ENCODE assay signal across 13 mouse cellular contexts in genomic region chr9:103480044-103480576, GRCm38 (mm10). TPM values are rescaled to one million over a fixed set of nuclear protein-coding genes. Genes with fewer than 3 reads are reported as not detected.
DNase-seq lines count a peak whose midpoint lies in the region; ATAC-seq and TF ChIP-seq lines count a peak whose summit lies in the region.
"Had no signal": no experiment of that assay in that cellular context is flagged by ENCODE, and none has a peak within 500 bp of the region (broad histone marks: within the 10 kb centered on the region; RNA-seq: fewer than 3 reads in every experiment).

Gene Bfsp2, minus strand, starts transcription at chr9:103480420.

- H3K36me3 ChIP-seq in forebrain, embryonic 14.5 days (ENCODE audit: control insufficient read depth, insufficient read depth, low read length): no peaks in the 10 kb centered on the region
- H3K36me3 ChIP-seq in limb, embryonic 11.5 days (ENCODE audit: control insufficient read depth, insufficient read depth, low read length): no peaks in the 10 kb centered on the region
- H3K36me3 ChIP-seq: hindbrain, embryonic 15.5 days; liver, embryonic 12.5 days had no signal

- no peak within 1 kb of the TSS for H3K9ac ChIP-seq in forebrain, embryonic 14.5 days (ENCODE audit: low read length)
- no peak within 1 kb of the TSS for H3K9ac ChIP-seq in limb, embryonic 11.5 days (ENCODE audit: low read length)
- H3K9ac ChIP-seq: hindbrain, embryonic 15.5 days; liver, embryonic 12.5 days had no signal

- no peaks in the 10 kb centered on the region for H3K27me3 ChIP-seq in forebrain, embryonic 14.5 days (replicated peaks; ENCODE audit: control insufficient read depth, insufficient read depth, low read length)
- H3K27me3 ChIP-seq in limb, embryonic 11.5 days (ENCODE audit: control insufficient read depth, insufficient read depth, low read length): no peaks in the 10 kb centered on the region
- H3K27me3 ChIP-seq: liver, embryonic 12.5 days had no signal

- WGBS in forebrain, embryonic 14.5 days: 60% methylated on average over 9 of the region's 9 CpGs
- WGBS in limb, embryonic 11.5 days: 82% methylated on average over 9 of the region's 9 CpGs

- ATAC-seq in forebrain, embryonic 14.5 days: no peak
- no peak for ATAC-seq in limb, embryonic 11.5 days (ENCODE audit: insufficient number of reproducible peaks, low FRiP score, low TSS enrichment, low read depth)
- ATAC-seq: liver, embryonic 12.5 days had no signal

- no peak within 1 kb of the TSS for H3K4me3 ChIP-seq in layer of hippocampus, adult 2 months
- H3K4me3 ChIP-seq in forebrain, embryonic 14.5 days (ENCODE audit: low read depth, low read length): no peak within 1 kb of the TSS
- no peak within 1 kb of the TSS for H3K4me3 ChIP-seq in limb, embryonic 11.5 days (ENCODE audit: low read depth, low read length)
- H3K4me3 ChIP-seq: hindbrain, embryonic 15.5 days; liver, embryonic 12.5 days had no signal

- H3K4me1 ChIP-seq in forebrain, embryonic 14.5 days (ENCODE audit: control insufficient read depth, insufficient read depth, low read length): peaks cover 12% of the 10 kb centered on the region
- H3K4me1 ChIP-seq in limb, embryonic 11.5 days (ENCODE audit: control insufficient read depth, insufficient read depth, low read length): 0 out of 2 replicates have a peak, but pooled peaks cover 3% of the 10 kb centered on the region

- no peak for DNase-seq in layer of hippocampus, adult 2 months (ENCODE audit: low spot score in 2 of 2)
- DNase-seq in layer of hippocampus, adult 18-20 months (ENCODE audit: low spot score in 2 of 2): no peak
- DNase-seq in brain, embryonic 14.5 days (ENCODE audit: low read depth): peak; percentile 59
- no peak for DNase-seq in forebrain, embryonic 14.5 days (ENCODE audit: low spot score)
- no peak for DNase-seq in limb, embryonic 11.5 days (ENCODE audit: low spot score)
- DNase-seq in lung, postnatal 25 days (ENCODE audit: low spot score): no peak
- no peak for DNase-seq in embryo, embryonic 9.5 days (ENCODE audit: extremely low spot score)
- DNase-seq in adrenal gland, adult 18-20 months (ENCODE audit: low spot score in 2 of 2): no peak
- DNase-seq: adrenal gland, postnatal 25 days; cerebellum, adult 11-12 months; thymus, adult 18-20 months had no signal

- H3K27ac ChIP-seq in layer of hippocampus, adult 2 months: peak within 1 kb of the TSS; percentile 28
- peak within 1 kb of the TSS; percentile 11; the same call in 1 of the 2 replicates for H3K27ac ChIP-seq in forebrain, embryonic 14.5 days (ENCODE audit: low read depth, low read length)
- 0 out of 2 replicates have a peak within 1 kb of the TSS, but pooled peaks have one; percentile 51 for H3K27ac ChIP-seq in limb, embryonic 11.5 days (replicated peaks; ENCODE audit: low read depth, low read length)
- H3K27ac ChIP-seq: hindbrain, embryonic 15.5 days; liver, embryonic 12.5 days had no signal

- TF ChIP-seq CTCF in layer of hippocampus, adult 2 months (conservative IDR thresholded peaks at IDR 0.05): no peak
- no peak for TF ChIP-seq CTCF in brain, embryonic 14.5 days (IDR thresholded peaks at IDR 0.05; ENCODE audit: borderline replicate concordance, extremely low read depth, insufficient read depth, insufficient read length)

- H3K9me3 ChIP-seq in forebrain, embryonic 14.5 days (replicated peaks; ENCODE audit: control insufficient read depth, low read length): no peaks in the 10 kb centered on the region
- H3K9me3 ChIP-seq in limb, embryonic 11.5 days (ENCODE audit: control insufficient read depth, low read length): no peaks in the 10 kb centered on the region
- H3K9me3 ChIP-seq: hindbrain, embryonic 15.5 days; liver, embryonic 12.5 days had no signal

- no peak within 1 kb of the TSS for H3K4me2 ChIP-seq in forebrain, embryonic 14.5 days (ENCODE audit: low read length)
- no peak within 1 kb of the TSS for H3K4me2 ChIP-seq in limb, embryonic 11.5 days (ENCODE audit: low read depth, severe bottlenecking)
- H3K4me2 ChIP-seq: hindbrain, embryonic 15.5 days; liver, embryonic 12.5 days had no signal

- no peak for TF ChIP-seq POLR2A in brain, embryonic 14.5 days (IDR thresholded peaks at IDR 0.05; ENCODE audit: borderline replicate concordance, extremely low read depth, insufficient read depth, insufficient read length, poor library complexity, severe bottlenecking)

RNA-seq across cellular contexts. Expression of gene Bfsp2, which starts in this region (rescaled TPM):
- 1 to 10 TPM; 2.0 to 2.3 TPM for total RNA-seq in layer of hippocampus, adult 2 months (2021)
- total RNA-seq in layer of hippocampus, adult 18-20 months (2021): 1 to 10 TPM; 3.8 to 5.9 TPM
- 1.8 and 2.1 TPM in 2 replicates for polyA plus RNA-seq in brain, embryonic 14.5 days (2012; rRNA removed)
- polyA plus RNA-seq in forebrain, embryonic 14.5 days (2014; fragmentation: Nextera tagmentation; extraction: Ambion mirVana): 1.5 and 1.7 TPM in 2 replicates
- 0.85 and 1.1 TPM in 2 replicates for polyA plus RNA-seq in limb, embryonic 11.5 days (2014; fragmentation: Nextera tagmentation; extraction: Ambion mirVana)
- total RNA-seq in adrenal gland, adult 18-20 months (2021): not detected
- total RNA-seq: adrenal gland, postnatal 25 days had no signal
